Mouse (Mus musculus): ENCODE data around the gene Sae1.

- TF ChIP-seq POLR2A (IDR thresholded peaks at IDR 0.05; ENCODE audit: borderline replicate concordance, control insufficient read depth, low read depth, low read length) (no peak), CTCF (IDR thresholded peaks at IDR 0.05; ENCODE audit: control insufficient read depth, insufficient read depth, low read length) (no peak)
Observed at GRCm38 (mm10) chr7:16374989-16375388, 12.6 kb downstream of the Sae1 start.

Measured in bone marrow, adult 2 months (tissue).